Mouse (Mus musculus): ENCODE measurements at regions not wholly inside any gene's neighbourhood (a gene's known extent, or its start where the extent isn't known, plus 50 kb on each side); places are given as distances from the start of the nearest gene placed in this dataset.

DNA sequence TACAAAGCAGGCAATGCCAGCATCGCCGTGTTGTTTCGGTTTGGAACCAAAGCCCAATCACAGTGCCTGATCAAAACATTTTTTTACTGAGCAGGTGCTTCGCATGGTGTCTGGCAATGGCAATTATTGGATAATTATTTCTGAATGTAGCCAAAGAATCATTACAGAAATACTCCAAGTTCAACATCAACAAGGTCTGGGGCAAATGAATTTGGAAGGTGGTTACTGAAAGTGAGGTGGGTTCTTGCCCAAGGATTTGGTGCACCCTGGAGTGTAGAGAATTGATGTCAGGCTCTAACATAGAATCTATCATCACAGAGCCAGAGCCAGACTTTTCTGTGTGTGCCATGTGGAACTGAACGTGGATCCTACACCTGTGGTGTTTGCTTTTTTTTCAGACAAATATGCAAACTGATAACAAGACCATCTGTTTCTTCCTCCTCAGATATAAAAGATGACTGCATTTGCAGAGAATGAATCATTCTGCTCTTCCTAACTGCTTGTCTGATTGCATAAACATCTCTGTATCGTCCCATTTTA lies 2240.9 kb upstream of the Gm7489 start:
- no peak overlapping the region for H3K4me3 ChIP-seq (ENCODE audit: insufficient read depth, low read depth, low read length)
- H3K27ac ChIP-seq (replicated peaks; ENCODE audit: low read depth, low read length) = no peak overlapping the region
- H3K4me1 ChIP-seq (ENCODE audit: control insufficient read depth, insufficient read depth, insufficient read length, low read length) = no peaks in the 10 kb centered on the region

- Histone ChIP-seq H3K4me3 (ENCODE audit: insufficient read depth, low read depth, low read length) (no peak overlapping the region), H3K4me1 (ENCODE audit: control insufficient read depth, insufficient read depth, insufficient read length, low read length) (no peaks in the 10 kb centered on the region), H3K27ac (replicated peaks; ENCODE audit: low read depth, low read length) (no peak overlapping the region)
These were observed 2238.4 kb upstream of the Gm7489 start for GRCm38 (mm10) chr15:51646304-51646703.

DNA sequence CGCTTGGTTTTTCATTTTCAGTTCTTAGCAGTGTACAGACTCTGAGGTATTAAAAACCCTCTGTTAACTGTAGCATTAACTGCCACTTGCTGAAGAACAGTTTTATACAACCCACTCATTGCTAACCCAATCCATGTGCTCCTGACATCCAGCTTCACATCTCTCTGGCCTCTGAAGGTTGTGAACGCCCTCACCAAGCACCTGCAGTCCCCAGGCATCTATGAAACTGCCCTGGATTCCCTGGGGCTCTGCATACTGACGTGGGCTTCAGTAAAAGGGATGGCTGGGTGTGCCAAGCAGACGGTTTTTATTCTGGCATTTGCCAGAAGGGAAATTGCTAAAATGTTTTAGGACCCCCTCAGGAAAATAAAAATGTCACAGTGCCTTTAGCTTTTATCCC lies 2232.2 kb upstream of the Gm7489 start:
- no peaks in the 10 kb centered on the region for H3K4me1 ChIP-seq (ENCODE audit: control insufficient read depth, insufficient read depth, insufficient read length, low read length)
- H3K27ac ChIP-seq (replicated peaks; ENCODE audit: low read depth, low read length) = no peak overlapping the region
- H3K4me3 ChIP-seq (ENCODE audit: insufficient read depth, low read depth, low read length) = no peak overlapping the region

GRCm38 (mm10) chr15:51657621-51658020 lies 2227.1 kb upstream of the Gm7489 start:
- Histone ChIP-seq H3K27ac (replicated peaks; ENCODE audit: low read depth, low read length) (no peak overlapping the region), H3K4me1 (ENCODE audit: control insufficient read depth, insufficient read depth, insufficient read length, low read length) (no peaks in the 10 kb centered on the region)

GRCm38 (mm10) chr15:51668340-51668739 lies 2216.4 kb upstream of the Gm7489 start:
- H3K27ac ChIP-seq (replicated peaks; ENCODE audit: low read depth, low read length) = no peak overlapping the region
- H3K4me3 ChIP-seq (ENCODE audit: insufficient read depth, low read depth, low read length) = no peak overlapping the region
- no peaks in the 10 kb centered on the region for H3K4me1 ChIP-seq (ENCODE audit: control insufficient read depth, insufficient read depth, insufficient read length, low read length)

More at GRCm38 (mm10) chr15:51657621-51658020, 2227.1 kb upstream of the Gm7489 start:
- H3K4me3 ChIP-seq (ENCODE audit: insufficient read depth, low read depth, low read length) = no peak overlapping the region

GRCm38 (mm10) chr15:51671667-51672372 lies 2212.9 kb upstream of the Gm7489 start:
- Histone ChIP-seq H3K4me3 (ENCODE audit: insufficient read depth, low read depth, low read length) (no peak overlapping the region), H3K27ac (replicated peaks; ENCODE audit: low read depth, low read length) (no peak overlapping the region), H3K4me1 (ENCODE audit: control insufficient read depth, insufficient read depth, insufficient read length, low read length) (no peaks in the 10 kb centered on the region)

DNA sequence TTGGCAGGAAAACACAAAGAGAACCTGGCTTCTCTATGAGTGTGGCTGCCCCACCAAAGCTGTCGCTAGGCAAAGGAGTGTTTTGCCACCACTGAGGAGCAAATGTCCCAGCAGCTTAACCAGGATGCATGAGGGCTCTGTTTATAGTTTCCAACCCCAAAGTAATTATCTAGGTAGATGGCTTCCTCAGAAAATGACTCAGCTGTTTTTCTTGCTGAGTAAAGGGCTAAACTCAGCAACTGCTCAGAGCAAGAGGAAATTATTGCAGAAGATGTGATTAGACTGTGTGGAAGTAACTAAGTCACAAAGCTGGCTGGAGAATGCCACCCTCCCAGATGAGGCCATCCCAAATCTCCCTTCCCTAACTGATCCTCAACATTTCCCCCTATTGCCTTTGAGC lies 2211.2 kb upstream of the Gm7489 start:
- no peak overlapping the region for H3K27ac ChIP-seq (replicated peaks; ENCODE audit: low read depth, low read length)
- H3K4me3 ChIP-seq (ENCODE audit: insufficient read depth, low read depth, low read length) = no peak overlapping the region
- H3K4me1 ChIP-seq (ENCODE audit: control insufficient read depth, insufficient read depth, insufficient read length, low read length) = no peaks in the 10 kb centered on the region

GRCm38 (mm10) chr15:51675291-51675690 lies 2209.4 kb upstream of the Gm7489 start:
- no peak overlapping the region for H3K4me3 ChIP-seq (ENCODE audit: insufficient read depth, low read depth, low read length)
- H3K4me1 ChIP-seq (ENCODE audit: control insufficient read depth, insufficient read depth, insufficient read length, low read length) = no peaks in the 10 kb centered on the region
- H3K27ac ChIP-seq (replicated peaks; ENCODE audit: low read depth, low read length) = no peak overlapping the region

- Histone ChIP-seq H3K4me1 (ENCODE audit: control insufficient read depth, insufficient read depth, insufficient read length, low read length) (no peaks in the 10 kb centered on the region), H3K27ac (replicated peaks; ENCODE audit: low read depth, low read length) (no peak overlapping the region), H3K4me3 (ENCODE audit: insufficient read depth, low read depth, low read length) (no peak overlapping the region)
These were observed 2208.0 kb upstream of the Gm7489 start for GRCm38 (mm10) chr15:51676694-51677093.

DNA sequence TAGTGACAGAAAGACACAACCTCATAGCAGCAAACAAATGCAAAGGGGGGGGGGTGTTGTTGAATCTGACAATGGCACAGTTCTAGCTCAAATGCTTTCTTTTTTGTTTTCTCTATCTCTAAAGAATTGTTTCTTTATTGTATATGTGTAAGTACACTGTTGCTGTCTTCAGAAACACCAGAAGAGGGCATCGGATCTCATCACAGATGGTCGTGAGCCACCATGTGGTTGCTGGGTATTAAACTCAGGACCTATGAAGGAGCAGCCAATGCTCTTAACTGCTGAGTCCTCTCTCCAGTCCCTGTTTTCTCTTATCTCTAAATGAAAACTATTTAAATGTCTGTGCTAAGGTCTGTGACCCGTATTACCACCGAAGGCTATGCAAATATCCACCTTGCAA lies 2207.4 kb upstream of the Gm7489 start:
- no peak overlapping the region for H3K4me3 ChIP-seq (ENCODE audit: insufficient read depth, low read depth, low read length)
- no peaks in the 10 kb centered on the region for H3K4me1 ChIP-seq (ENCODE audit: control insufficient read depth, insufficient read depth, insufficient read length, low read length)

DNA sequence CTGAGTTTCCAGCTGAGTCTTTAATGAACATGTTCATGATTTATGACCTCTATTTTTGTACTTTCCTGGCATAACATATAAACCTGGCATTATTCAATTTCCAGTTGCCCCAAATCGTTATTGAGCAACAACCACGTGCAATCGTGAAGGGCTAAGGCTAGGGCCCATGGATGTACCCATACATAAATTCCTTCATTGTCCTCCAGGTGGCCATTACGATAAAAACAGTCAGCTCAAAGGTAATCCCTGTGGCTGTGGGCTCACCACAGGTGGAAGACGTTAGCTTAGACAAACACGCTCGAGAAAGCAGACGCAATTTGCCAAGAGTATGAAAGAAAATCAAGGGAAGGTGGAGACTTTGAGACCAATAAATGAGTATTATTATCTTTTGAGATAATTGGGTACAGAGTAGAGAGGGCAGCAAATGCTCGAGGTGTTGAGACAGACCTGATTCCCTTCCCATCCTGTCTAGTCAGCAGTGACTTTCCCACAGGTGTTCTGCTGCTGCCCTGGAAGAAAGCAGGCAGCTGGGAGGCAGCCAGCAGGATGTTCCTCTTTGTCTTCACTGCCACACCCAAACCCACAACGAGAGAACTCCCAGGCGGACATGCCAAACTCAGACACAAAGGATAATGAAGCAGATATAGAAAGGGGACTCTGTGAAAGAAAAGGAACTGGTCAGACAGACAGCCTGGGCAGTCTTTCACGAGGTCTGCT lies 2205.4 kb upstream of the Gm7489 start:
- H3K4me3 ChIP-seq (ENCODE audit: insufficient read depth, low read depth, low read length) = no peak overlapping the region
- no peaks in the 10 kb centered on the region for H3K4me1 ChIP-seq (ENCODE audit: control insufficient read depth, insufficient read depth, insufficient read length, low read length)

More for the DNA sequence above, 2207.4 kb upstream of the Gm7489 start:
- H3K27ac ChIP-seq (replicated peaks; ENCODE audit: low read depth, low read length) = no peak overlapping the region

GRCm38 (mm10) chr15:51680494-51680893 lies 2204.2 kb upstream of the Gm7489 start:
- H3K27ac ChIP-seq (replicated peaks; ENCODE audit: low read depth, low read length) = no peak overlapping the region
- no peak overlapping the region for H3K4me3 ChIP-seq (ENCODE audit: insufficient read depth, low read depth, low read length)
- H3K4me1 ChIP-seq (ENCODE audit: control insufficient read depth, insufficient read depth, insufficient read length, low read length) = no peaks in the 10 kb centered on the region

More for the DNA sequence above, 2205.4 kb upstream of the Gm7489 start:
- H3K27ac ChIP-seq (replicated peaks; ENCODE audit: low read depth, low read length) = no peak overlapping the region

- Histone ChIP-seq H3K4me3 (ENCODE audit: insufficient read depth, low read depth, low read length) (no peak overlapping the region), H3K27ac (replicated peaks; ENCODE audit: low read depth, low read length) (no peak overlapping the region), H3K4me1 (ENCODE audit: control insufficient read depth, insufficient read depth, insufficient read length, low read length) (no peaks in the 10 kb centered on the region)
These were observed 2203.5 kb upstream of the Gm7489 start for GRCm38 (mm10) chr15:51681191-51681590.

GRCm38 (mm10) chr15:51682331-51682730 lies 2202.4 kb upstream of the Gm7489 start:
- Histone ChIP-seq H3K4me1 (ENCODE audit: control insufficient read depth, insufficient read depth, insufficient read length, low read length) (no peaks in the 10 kb centered on the region), H3K27ac (replicated peaks; ENCODE audit: low read depth, low read length) (no peak overlapping the region), H3K4me3 (ENCODE audit: insufficient read depth, low read depth, low read length) (no peak overlapping the region)

- no peaks in the 10 kb centered on the region for H3K4me1 ChIP-seq (ENCODE audit: control insufficient read depth, insufficient read depth, insufficient read length, low read length)
- H3K27ac ChIP-seq (replicated peaks; ENCODE audit: low read depth, low read length) = no peak overlapping the region
- H3K4me3 ChIP-seq (ENCODE audit: insufficient read depth, low read depth, low read length) = no peak overlapping the region
These were observed 2197.6 kb upstream of the Gm7489 start for GRCm38 (mm10) chr15:51687007-51687540.
